Mouse (Mus musculus) thymus, adult 2 months (tissue): ENCODE data around the gene Ppil1. TPM values are rescaled to one million over a fixed set of nuclear protein-coding genes. Genes with fewer than 3 reads are reported as not detected.

ENCODE experiments used
- DNase-seq: peaks from one replicate; pipeline ENCODE4 v3.0.0; 2021
- H3K27ac ChIP-seq: fragments of 200-500 bp; 2 replicates; pipeline ENCODE4 v1.5.1; 2012; ENCODE audit warnings: low read length, control low read depth; ENCODE audit not compliant: control insufficient read depth, insufficient read depth
- H3K27me3 ChIP-seq: fragments of 200-500 bp; 2 replicates; pipeline ENCODE4 v1.6.1; 2012; ENCODE audit warnings: mild to moderate bottlenecking, low read length, moderate library complexity, mixed read lengths; ENCODE audit not compliant: control insufficient read depth, insufficient read depth
- H3K36me3 ChIP-seq: fragments of 200-500 bp; 2 replicates; pipeline ENCODE4 v1.6.1; 2012; ENCODE audit warnings: mild to moderate bottlenecking, low read length, moderate library complexity; ENCODE audit not compliant: control insufficient read depth, insufficient read depth
- H3K4me1 ChIP-seq: fragments of 200-500 bp; replicated peaks from 2 replicates; pipeline ENCODE4 v1.6.1; 2012; ENCODE audit warnings: low read length; ENCODE audit not compliant: control insufficient read depth, insufficient read depth
- H3K4me3 ChIP-seq: fragments of 200-500 bp; 2 replicates; pipeline ENCODE4 v1.5.1; 2012; ENCODE audit warnings: mild to moderate bottlenecking, low read length, control low read depth, moderate library complexity; ENCODE audit not compliant: control insufficient read depth, insufficient read depth
- CTCF ChIP-seq: fragments of 200-500 bp; IDR thresholded peaks from 2 replicates; pipeline ENCODE4 v1.5.1; 2012; ENCODE audit warnings: mild to moderate bottlenecking, control low read depth, low read length, moderate library complexity, borderline replicate concordance; ENCODE audit not compliant: control insufficient read depth, poor library complexity, insufficient read depth; ENCODE audit errors: extremely low read depth
- POLR2A ChIP-seq: fragments of 200-500 bp; IDR thresholded peaks from 2 replicates; pipeline ENCODE4 v1.6.1; 2012; ENCODE audit warnings: mild to moderate bottlenecking, low read length, control low read depth, moderate library complexity; ENCODE audit not compliant: control insufficient read depth, poor library complexity, insufficient read depth; ENCODE audit errors: extremely low read depth
- WGBS: fragments of 180-500 bp; shearing (Covaris S2); methylation state at CpG from one replicate; pipeline ENCODE4 v1.1.7; 2018; 5-methylcytosine and 5-hydroxymethylcytosine counted together
- polyA plus RNA-seq: library from polyadenylated mRNA; depleted of rRNA; stranded (reverse); fragments of >200 nt; gene quantifications from 2 replicates; pipeline ENCODE4 v1.2.3, GENCODE M21; 2012

Gene Ppil1
- polyA plus RNA-seq, 1 experiment = 57.1 TPM

DNA sequence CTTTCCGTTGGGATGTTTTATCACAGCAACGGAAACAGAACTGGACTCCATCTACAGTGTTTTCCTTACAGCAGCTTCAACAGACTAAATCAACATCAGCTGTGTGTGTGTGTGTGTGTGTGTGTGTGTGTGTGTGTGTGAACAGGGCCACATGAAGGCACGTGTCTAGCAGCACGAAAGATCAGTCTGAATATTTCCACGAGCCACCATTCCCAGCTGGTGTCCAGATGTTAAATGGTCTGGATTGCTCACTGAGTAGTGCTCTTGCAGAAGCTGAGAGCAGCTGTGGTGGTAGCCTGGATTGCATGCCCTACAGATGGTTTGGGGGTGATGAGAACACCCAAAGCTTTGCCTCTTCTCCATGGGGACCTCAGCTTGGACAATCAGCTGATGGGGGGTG is 46.0 kb downstream of the Ppil1 start:
- Histone ChIP-seq H3K36me3 (no peaks in the 10 kb centered on the region), H3K4me1 (no peaks in the 10 kb centered on the region), H3K27ac (no peak overlapping the region), H3K27me3 (no peaks in the 10 kb centered on the region; the same call in 1 of the 2 replicates), H3K4me3 (no peak overlapping the region)
- WGBS = 86% methylated on average over 5 of the region's 5 CpGs
- TF ChIP-seq POLR2A = no peak
- TF ChIP-seq CTCF = no peak
- no peak for DNase-seq

DNA sequence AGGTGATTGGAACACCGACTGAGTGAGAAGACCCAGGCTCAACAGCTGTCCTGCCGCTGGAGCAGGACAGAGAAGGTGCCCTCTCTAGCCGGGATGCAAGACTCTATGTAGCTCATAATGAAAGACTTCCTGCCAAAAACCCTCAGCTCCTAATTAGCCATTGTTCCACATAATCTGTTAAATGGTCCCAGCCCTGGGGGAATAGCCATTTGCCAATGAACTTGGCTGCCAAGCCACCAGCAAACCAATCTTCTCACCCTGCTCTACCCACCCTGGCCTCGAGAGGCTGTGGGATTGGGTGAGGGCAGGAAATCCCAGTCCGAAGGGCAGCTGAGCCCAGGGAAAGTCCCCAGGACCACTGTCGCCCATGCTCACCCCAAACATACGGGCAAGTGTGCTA is 47.9 kb downstream of the Ppil1 start:
- DNase-seq = no peak
- H3K36me3 ChIP-seq = no peaks in the 10 kb centered on the region
- whole genome bisulfite sequencing = 73% methylated on average over 7 of the region's 7 CpGs
- H3K4me1 ChIP-seq = no peaks in the 10 kb centered on the region
- no peak for TF ChIP-seq POLR2A
- no peak for TF ChIP-seq CTCF
- H3K27ac ChIP-seq = no peak overlapping the region
- H3K4me3 ChIP-seq = no peak overlapping the region
- H3K27me3 ChIP-seq = no peaks in the 10 kb centered on the region; the same call in 1 of the 2 replicates

DNA sequence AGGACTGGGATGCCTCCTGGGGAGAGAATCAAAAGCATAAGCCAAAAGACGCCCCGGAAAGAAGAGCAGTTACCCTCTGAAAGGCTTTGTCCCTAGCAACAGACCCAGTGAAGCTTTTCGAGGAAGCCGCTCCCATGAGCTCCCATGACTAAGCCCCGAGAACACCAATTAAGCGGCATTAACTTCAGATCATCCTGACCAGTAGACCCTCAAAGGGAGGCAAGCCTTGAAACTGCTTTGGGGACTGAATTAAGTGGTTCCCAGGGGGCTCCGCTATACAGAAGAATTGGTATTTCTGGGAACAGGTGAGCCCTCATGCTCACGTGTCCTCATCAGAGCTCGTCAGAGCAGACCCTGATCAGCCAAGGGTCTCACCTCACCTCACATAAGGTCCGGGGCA is 49.3 kb downstream of the Ppil1 start:
- no peaks in the 10 kb centered on the region; the same call in 1 of the 2 replicates for H3K27me3 ChIP-seq
- no peaks in the 10 kb centered on the region for H3K36me3 ChIP-seq
- no peak overlapping the region for H3K27ac ChIP-seq
- DNase-seq = no peak
- no peak overlapping the region for H3K4me3 ChIP-seq
- TF ChIP-seq POLR2A (no peak), CTCF (no peak)
- 85% methylated on average over 10 of the region's 10 CpGs for WGBS
- no peaks in the 10 kb centered on the region for H3K4me1 ChIP-seq

DNA sequence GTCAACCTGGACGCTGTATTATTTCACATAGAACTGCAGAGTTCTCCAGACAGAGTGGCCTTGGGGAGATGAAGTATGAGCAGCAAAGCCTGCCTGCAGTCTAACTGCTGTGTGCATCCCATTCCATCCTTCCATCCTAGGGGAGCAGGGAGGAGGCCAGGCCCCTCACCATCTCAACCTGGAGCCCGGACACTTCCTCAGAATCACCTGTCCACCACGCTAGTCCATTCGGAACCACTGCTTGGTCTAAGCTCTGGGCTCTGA is 49.9 kb downstream of the Ppil1 start:
- WGBS = 91% methylated on average over 4 of the region's 4 CpGs
- H3K4me1 ChIP-seq = no peaks in the 10 kb centered on the region
- H3K4me3 ChIP-seq = no peak overlapping the region
- H3K36me3 ChIP-seq = no peaks in the 10 kb centered on the region
- H3K27me3 ChIP-seq = no peaks in the 10 kb centered on the region; the same call in 1 of the 2 replicates
- no peak overlapping the region for H3K27ac ChIP-seq
- no peak for TF ChIP-seq CTCF
- TF ChIP-seq POLR2A = no peak
- no peak for DNase-seq

DNA sequence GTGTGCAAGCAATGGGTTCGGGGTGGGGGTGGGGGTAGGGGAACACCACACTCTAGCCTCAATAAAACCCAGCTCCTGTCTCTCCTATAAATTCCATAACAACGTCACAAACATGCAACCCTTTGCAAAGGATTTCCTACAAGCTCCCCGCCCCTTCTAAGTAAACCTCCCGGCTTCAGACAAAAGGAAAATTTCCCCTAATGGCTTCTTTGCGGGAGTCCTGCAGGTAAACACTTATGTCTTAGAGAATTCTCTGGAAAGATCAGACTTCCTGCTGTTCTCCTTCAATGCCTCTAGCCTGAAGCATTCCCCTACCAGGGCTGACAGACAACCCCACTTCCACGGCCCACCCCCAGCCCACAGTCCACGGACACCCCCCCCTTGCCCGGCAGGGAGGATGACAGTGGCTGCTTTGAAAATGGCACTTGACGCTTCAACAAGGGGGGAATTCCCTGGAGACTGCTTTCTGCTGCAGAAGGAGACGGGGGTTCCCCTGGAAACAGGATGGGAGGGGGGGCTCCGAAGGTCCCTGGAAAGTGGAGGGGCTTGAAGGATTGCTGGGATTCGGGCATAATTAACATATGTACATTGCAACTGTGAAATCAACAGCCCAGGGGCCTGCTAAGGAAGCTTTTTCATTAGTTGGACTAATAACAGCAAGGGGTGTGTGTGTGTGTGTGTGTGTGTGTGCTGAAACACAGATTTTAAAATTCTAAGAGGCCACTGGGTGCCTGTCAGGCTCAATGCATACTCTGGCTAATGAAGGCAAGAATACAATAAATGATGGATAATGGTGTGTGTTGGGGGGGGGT is 50.4 kb downstream of the Ppil1 start:
- Histone ChIP-seq H3K4me1 (no peaks in the 10 kb centered on the region), H3K4me3 (no peak overlapping the region), H3K27me3 (no peaks in the 10 kb centered on the region; the same call in 1 of the 2 replicates), H3K36me3 (no peaks in the 10 kb centered on the region), H3K27ac (no peak overlapping the region)
- no peak for DNase-seq
- TF ChIP-seq POLR2A = no peak
- TF ChIP-seq CTCF = no peak
- WGBS = 76% methylated on average over 12 of the region's 12 CpGs

DNA sequence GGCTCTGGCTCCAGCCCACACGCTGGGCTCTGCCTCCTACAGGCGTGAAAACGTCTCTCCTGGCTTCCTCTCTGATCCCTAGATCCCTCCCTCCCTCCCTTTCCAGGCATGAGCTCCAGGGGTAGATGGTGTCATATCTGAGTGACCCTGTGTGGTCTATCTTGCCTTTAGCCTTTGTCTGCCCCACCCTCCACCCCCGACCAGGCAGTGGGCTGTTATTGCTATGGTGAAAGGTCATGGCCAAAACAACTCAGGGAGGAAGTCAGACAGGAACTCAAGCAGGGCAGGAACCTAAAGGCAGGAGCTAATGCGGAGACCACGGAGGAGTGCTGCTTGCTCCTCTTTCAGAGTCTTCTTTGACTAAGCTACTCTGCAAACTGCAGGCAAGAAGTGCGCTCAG is 52.1 kb downstream of the Ppil1 start:
- Histone ChIP-seq H3K27ac (no peak overlapping the region), H3K4me1 (no peaks in the 10 kb centered on the region), H3K27me3 (no peaks in the 10 kb centered on the region; the same call in 1 of the 2 replicates), H3K36me3 (no peaks in the 10 kb centered on the region), H3K4me3 (no peak overlapping the region)
- TF ChIP-seq CTCF = no peak
- TF ChIP-seq POLR2A = no peak
- 83% methylated on average over 7 of the region's 7 CpGs for WGBS
- no peak for DNase-seq
